In genomic region chr2:156476111-156476747, GRCm38 (mm10) we compare ENCODE assay signal across 8 mouse cellular contexts. TPM values are rescaled to one million over a fixed set of nuclear protein-coding genes. Genes with fewer than 3 reads are reported as not detected.
DNase-seq lines count a peak whose midpoint lies in the region; ATAC-seq and TF ChIP-seq lines count a peak whose summit lies in the region.

No protein-coding gene starts in this region.

- no peaks in the 10 kb centered on the region for H3K36me3 ChIP-seq in liver, adult 2 months (ENCODE audit: control insufficient read depth, insufficient read depth, low read length)
- no peaks in the 10 kb centered on the region for H3K36me3 ChIP-seq in embryonic facial prominence, embryonic 14.5 days (ENCODE audit: control insufficient read depth, insufficient read depth, low read length)
- no peaks in the 10 kb centered on the region for H3K36me3 ChIP-seq in intestine, embryonic 15.5 days
- no peaks in the 10 kb centered on the region for H3K36me3 ChIP-seq in neural tube, embryonic 13.5 days

- no peaks in the 10 kb centered on the region for H3K27me3 ChIP-seq in liver, adult 2 months (ENCODE audit: control insufficient read depth, insufficient read depth, low read length)
- H3K27me3 ChIP-seq in embryonic facial prominence, embryonic 14.5 days (replicated peaks; ENCODE audit: control insufficient read depth, insufficient read depth, low read length), result no peaks in the 10 kb centered on the region
- H3K27me3 ChIP-seq in intestine, embryonic 15.5 days (replicated peaks), result no peaks in the 10 kb centered on the region
- no peaks in the 10 kb centered on the region for H3K27me3 ChIP-seq in neural tube, embryonic 13.5 days

- no peaks in the 10 kb centered on the region for H3K9me3 ChIP-seq in embryonic facial prominence, embryonic 14.5 days (ENCODE audit: control insufficient read depth, low read length)
- no peaks in the 10 kb centered on the region for H3K9me3 ChIP-seq in intestine, embryonic 15.5 days
- no peaks in the 10 kb centered on the region for H3K9me3 ChIP-seq in neural tube, embryonic 13.5 days

- ATAC-seq in embryonic facial prominence, embryonic 14.5 days (ENCODE audit: low read depth), result no peak
- ATAC-seq in intestine, embryonic 15.5 days, result no peak
- ATAC-seq in neural tube, embryonic 13.5 days (ENCODE audit: low read depth), result no peak

- TF ChIP-seq POLR2A in liver, adult 2 months (IDR thresholded peaks at IDR 0.05; ENCODE audit: extremely low read depth, insufficient read depth, low read length), result no peak

- H3K4me3 ChIP-seq in liver, adult 2 months (ENCODE audit: insufficient read depth, low read depth, low read length), result peak overlapping the region; percentile 25; the same call in 1 of the 2 replicates
- H3K4me3 ChIP-seq in embryonic facial prominence, embryonic 14.5 days (ENCODE audit: low read depth, low read length), result peak overlapping the region; percentile 68
- peak overlapping the region; percentile 73 for H3K4me3 ChIP-seq in intestine, embryonic 15.5 days (replicated peaks)
- H3K4me3 ChIP-seq in neural tube, embryonic 13.5 days, result peak overlapping the region; percentile 66

- no peak overlapping the region for H3K27ac ChIP-seq in liver, adult 2 months (replicated peaks; ENCODE audit: insufficient read depth, low read depth, low read length)
- H3K27ac ChIP-seq in embryonic facial prominence, embryonic 14.5 days (replicated peaks; ENCODE audit: low read depth, low read length), result peak overlapping the region; percentile 69
- H3K27ac ChIP-seq in intestine, embryonic 15.5 days, result peak overlapping the region; percentile 51; the same call in 1 of the 2 replicates
- H3K27ac ChIP-seq in neural tube, embryonic 13.5 days (replicated peaks), result peak overlapping the region; percentile 79

- WGBS in liver, adult 2 months, result 55% methylated on average over 8 of the region's 8 CpGs
- WGBS in embryonic facial prominence, embryonic 14.5 days, result 11% methylated on average over 8 of the region's 8 CpGs
- 29% methylated on average over 8 of the region's 8 CpGs for WGBS in intestine, embryonic 15.5 days
- 26% methylated on average over 8 of the region's 8 CpGs for WGBS in neural tube, embryonic 13.5 days

- H3K4me2 ChIP-seq in embryonic facial prominence, embryonic 14.5 days (ENCODE audit: low read depth, low read length), result peak overlapping the region; percentile 88
- peak overlapping the region; percentile 80 for H3K4me2 ChIP-seq in intestine, embryonic 15.5 days (replicated peaks)
- H3K4me2 ChIP-seq in neural tube, embryonic 13.5 days, result peak overlapping the region; percentile 97

- no peak for DNase-seq in liver, adult 2 months (ENCODE audit: extremely low read depth, low read depth, low spot score)
- no peak for DNase-seq in liver
- DNase-seq in embryonic facial prominence, embryonic 14.5 days (ENCODE audit: low spot score), result no peak
- no peak for DNase-seq in adrenal gland, postnatal 25 days
- no peak for DNase-seq in spleen, adult 18-20 months
- DNase-seq in adrenal gland, adult 18-20 months (ENCODE audit: low spot score in 2 of 2), result no peak

- TF ChIP-seq CTCF in liver, adult 2 months (IDR thresholded peaks at IDR 0.05; ENCODE audit: low read depth, low read length), result no peak

- H3K79me2 ChIP-seq in liver, adult 2 months (ENCODE audit: control insufficient read depth, insufficient read depth, low read length), result no peaks in the 10 kb centered on the region

- no peak overlapping the region for H3K9ac ChIP-seq in liver, adult 2 months (ENCODE audit: low read depth, low read length)
- peak overlapping the region; percentile 82 for H3K9ac ChIP-seq in embryonic facial prominence, embryonic 14.5 days (ENCODE audit: low read depth, low read length)
- peak overlapping the region; percentile 82 for H3K9ac ChIP-seq in intestine, embryonic 15.5 days
- peak overlapping the region; percentile 94 for H3K9ac ChIP-seq in neural tube, embryonic 13.5 days

- peaks cover 5% of the 10 kb centered on the region for H3K4me1 ChIP-seq in liver, adult 2 months (ENCODE audit: control insufficient read depth, insufficient read depth, low read length)
- H3K4me1 ChIP-seq in embryonic facial prominence, embryonic 14.5 days (ENCODE audit: control insufficient read depth, insufficient read depth, low read length), result peaks cover 26% of the 10 kb centered on the region
- H3K4me1 ChIP-seq in intestine, embryonic 15.5 days (replicated peaks), result peaks cover 22% of the 10 kb centered on the region
- H3K4me1 ChIP-seq in neural tube, embryonic 13.5 days (replicated peaks), result peaks cover 50% of the 10 kb centered on the region

RNA-seq across cellular contexts. Expression of gene Epb41l1, which starts 55.5 kb away (rescaled TPM):
- 1.2 and 1.3 TPM in 2 replicates for total RNA-seq in liver, adult 2 months (2014; rRNA removed)
- 0.72 and 1.1 TPM in 2 replicates for polyA plus RNA-seq in liver, adult 2 months (2012; rRNA removed)
- 4.0 and 4.7 TPM in 2 replicates for polyA plus RNA-seq in embryonic facial prominence, embryonic 14.5 days (2014; fragmentation: Nextera tagmentation; extraction: Ambion mirVana)
- polyA plus RNA-seq in intestine, embryonic 15.5 days (2015; fragmentation: Nextera tagmentation; extraction: Ambion mirVana), result 1.9 and 2.4 TPM in 2 replicates
- polyA plus RNA-seq in neural tube, embryonic 13.5 days (2015; fragmentation: Nextera tagmentation; extraction: Ambion mirVana), result 7.8 and 9.4 TPM in 2 replicates
- total RNA-seq in adrenal gland, postnatal 25 days (2021), result 76.2 and 78.8 TPM in 2 replicates
- total RNA-seq in adrenal gland, adult 18-20 months (2021), result 10 to 100 TPM; 67.0 to 75.9 TPM
